Mouse (Mus musculus) stomach, embryonic 14.5 days (tissue): ENCODE results near the gene Crip3. TPM values are rescaled to one million over a fixed set of nuclear protein-coding genes. Genes with fewer than 3 reads are reported as not detected.
A peak's percentile ranks its signal among the peaks of the same experiment; 100 is the strongest.

Experiments used
- ATAC-seq: fragments of 200-750 bp; cut with Nextera tagmentation; 2 replicates; pipeline ENCODE4 v1.8.0; 2017; ENCODE audit warnings: low read depth, moderate TSS enrichment; ENCODE audit not compliant: insufficient number of reproducible peaks, insufficient read depth, low FRiP score
- H3K27ac ChIP-seq: fragments of 300-500 bp; sonication (generic); 2 replicates; pipeline ENCODE4 v1.5.1; 2014; ENCODE audit warnings: mild to moderate bottlenecking, low read length, moderate library complexity, mixed read lengths
- H3K27me3 ChIP-seq: fragments of 300-500 bp; sonication (generic); 2 replicates; pipeline ENCODE4 v1.6.1; 2014; ENCODE audit warnings: low read length, control low read depth, mixed read lengths; ENCODE audit not compliant: control insufficient read depth, insufficient read depth
- H3K36me3 ChIP-seq: fragments of 300-500 bp; sonication (generic); 2 replicates; pipeline ENCODE4 v1.6.1; 2014; ENCODE audit warnings: mild to moderate bottlenecking, control low read depth, low read length, moderate library complexity, mixed read lengths; ENCODE audit not compliant: control insufficient read depth, insufficient read depth
- H3K4me1 ChIP-seq: fragments of 300-500 bp; sonication (generic); 2 replicates; pipeline ENCODE4 v1.6.1; 2014; ENCODE audit warnings: low read length, control low read depth, mixed read lengths; ENCODE audit not compliant: control insufficient read depth, insufficient read depth
- H3K4me2 ChIP-seq: fragments of 300-500 bp; sonication (generic); replicated peaks from 2 replicates; pipeline ENCODE4 v1.6.1; 2014; ENCODE audit warnings: low read depth, low read length, control low read depth
- H3K4me3 ChIP-seq: fragments of 300-500 bp; sonication (generic); 2 replicates; pipeline ENCODE4 v1.5.1; 2014; ENCODE audit warnings: low read depth, low read length, control low read depth
- H3K9ac ChIP-seq: fragments of 300-500 bp; sonication (generic); replicated peaks from 2 replicates; pipeline ENCODE4 v1.6.1; 2014; ENCODE audit warnings: low read depth, mild to moderate bottlenecking, control low read depth, low read length, moderate library complexity, mixed read lengths
- H3K9me3 ChIP-seq: fragments of 300-500 bp; sonication (generic); 2 replicates; pipeline ENCODE4 v1.6.1; 2016; ENCODE audit warnings: low read depth, low read length, control low read depth; ENCODE audit not compliant: control insufficient read depth
- WGBS: fragments of 180-500 bp; shearing (Covaris S2); extraction: QIAGEN DNeasy Blood & Tissue Kit; methylation state at CpG from one replicate; pipeline ENCODE4 v1.1.7; 2014; 5-methylcytosine and 5-hydroxymethylcytosine counted together
- polyA plus RNA-seq: library from polyadenylated mRNA; unstranded; fragments of >200 nt; fragmentation: Nextera tagmentation; extraction: Ambion mirVana; gene quantifications from 2 replicates; pipeline ENCODE4 v1.2.1, GENCODE M21; 2014

The Crip3 gene
- polyA plus RNA-seq, 1 experiment from 2014 or later, result 1.3 TPM

DNA sequence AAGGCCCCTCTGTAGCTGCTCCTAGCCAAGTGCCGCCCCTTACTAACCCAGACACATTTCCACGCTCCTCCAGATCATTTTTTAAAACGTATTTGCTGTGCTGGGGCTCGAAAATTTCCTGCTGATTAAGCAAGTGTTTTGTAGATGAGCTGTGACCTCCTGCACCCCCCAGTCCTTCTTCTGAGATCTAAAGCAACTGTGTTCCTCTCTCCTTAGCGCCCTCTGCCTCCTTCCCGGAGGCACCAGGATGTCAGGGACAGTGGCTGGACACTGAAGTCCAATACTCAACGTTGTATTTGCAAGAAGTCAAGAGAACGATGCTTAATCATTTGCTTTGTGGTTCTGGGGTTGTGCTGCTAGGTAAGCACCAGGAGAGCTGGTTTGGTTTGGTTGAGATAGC is 32.6 kb downstream of the Crip3 start:
- Histone ChIP-seq H3K4me1 (peaks cover 6% of the 10 kb centered on the region), H3K27me3 (peaks cover 21% of the 10 kb centered on the region)

DNA sequence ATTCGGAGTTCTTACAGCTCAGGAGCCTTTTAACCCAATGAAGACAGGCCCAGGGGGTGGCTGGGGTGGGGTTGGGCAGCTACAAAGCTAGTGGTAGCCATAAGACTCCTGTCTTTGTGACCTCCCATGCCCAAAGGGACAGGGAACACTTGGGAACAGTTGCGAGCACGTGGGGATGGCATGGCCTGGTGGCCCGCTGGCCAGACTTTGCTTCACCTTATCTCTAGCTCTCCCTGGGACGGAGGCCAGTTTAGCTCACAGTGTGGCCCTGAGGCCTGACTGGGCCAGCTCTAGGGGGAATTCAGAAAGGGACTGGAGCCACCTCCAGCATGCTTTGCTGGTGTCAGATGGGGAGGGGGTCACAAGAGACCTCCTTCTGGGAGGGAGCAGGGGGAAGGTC is 33.5 kb downstream of the Crip3 start:
- peaks cover 6% of the 10 kb centered on the region for H3K4me1 ChIP-seq
- no peak overlapping the region for H3K4me3 ChIP-seq
- no peak; the same call in 1 of the 2 replicates for ATAC-seq
- no peak overlapping the region for H3K27ac ChIP-seq
- no peak overlapping the region for H3K9ac ChIP-seq
- H3K4me2 ChIP-seq, result no peak overlapping the region
- H3K36me3 ChIP-seq, result no peaks in the 10 kb centered on the region
- WGBS, result 76% methylated on average over 5 of the region's 5 CpGs
- H3K27me3 ChIP-seq, result peaks cover 21% of the 10 kb centered on the region; the same call in 1 of the 2 replicates
- no peaks in the 10 kb centered on the region for H3K9me3 ChIP-seq

More for the DNA sequence above, 32.6 kb downstream of the Crip3 start:
- ATAC-seq, result no peak
- WGBS, result 8% methylated on average over 8 of the region's 8 CpGs
- Histone ChIP-seq H3K9me3 (no peaks in the 10 kb centered on the region), H3K4me3 (peak overlapping the region; percentile 30), H3K9ac (no peak overlapping the region), H3K36me3 (no peaks in the 10 kb centered on the region), H3K4me2 (peak overlapping the region; percentile 57), H3K27ac (no peak overlapping the region)

DNA sequence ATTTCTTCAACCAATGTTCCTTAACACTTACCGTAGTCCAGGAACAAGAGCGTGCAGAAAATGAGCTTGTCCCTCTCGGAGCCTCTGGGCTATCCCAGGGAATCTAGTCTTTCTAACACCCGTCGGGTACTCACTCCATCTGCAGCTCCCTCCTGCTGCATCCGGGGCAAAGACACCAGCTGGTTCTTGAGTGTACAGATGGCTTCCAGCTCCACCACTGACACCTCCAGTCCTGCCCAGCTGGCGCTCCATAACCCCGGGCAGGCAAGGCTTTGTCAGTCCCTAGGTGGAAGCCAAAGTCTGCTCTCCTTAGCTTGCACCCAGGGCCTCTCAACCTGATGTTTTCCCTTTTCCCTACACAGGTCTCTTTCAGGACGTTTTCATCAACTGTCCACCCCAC is 39.1 kb downstream of the Crip3 start:
- Histone ChIP-seq H3K9me3 (no peaks in the 10 kb centered on the region), H3K4me1 (no peaks in the 10 kb centered on the region), H3K4me3 (no peak overlapping the region), H3K27ac (no peak overlapping the region), H3K4me2 (no peak overlapping the region), H3K36me3 (no peaks in the 10 kb centered on the region), H3K9ac (no peak overlapping the region), H3K27me3 (no peaks in the 10 kb centered on the region)
- no peak for ATAC-seq
- WGBS, result 62% methylated on average over 9 of the region's 9 CpGs

DNA sequence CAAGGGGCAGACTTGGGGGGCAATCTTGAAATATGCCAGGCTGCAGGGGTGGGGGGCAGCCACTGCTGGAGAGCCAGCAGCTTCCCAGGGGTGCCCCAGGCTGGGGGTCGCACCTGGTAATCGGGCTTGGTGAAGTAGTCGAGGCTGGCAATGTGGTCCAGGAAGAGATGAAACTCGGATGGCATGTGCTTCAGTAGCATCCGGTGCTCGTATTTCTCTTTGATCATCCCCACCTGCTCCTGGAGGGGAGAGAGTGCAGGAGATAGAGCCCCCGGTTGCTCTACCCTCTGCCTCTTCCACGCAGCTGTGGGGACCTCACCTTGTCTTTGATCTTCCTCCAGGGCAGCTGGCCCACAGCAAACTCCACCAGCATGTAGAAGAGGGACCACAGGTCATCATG is 47.9 kb downstream of the Crip3 start:
- 72% methylated on average over 8 of the region's 8 CpGs for WGBS
- Histone ChIP-seq H3K27ac (no peak overlapping the region), H3K9me3 (no peaks in the 10 kb centered on the region), H3K4me3 (no peak overlapping the region), H3K4me2 (no peak overlapping the region), H3K4me1 (no peaks in the 10 kb centered on the region), H3K27me3 (peaks cover 4% of the 10 kb centered on the region; the same call in 1 of the 2 replicates), H3K36me3 (no peaks in the 10 kb centered on the region), H3K9ac (no peak overlapping the region)
- ATAC-seq, result no peak

DNA sequence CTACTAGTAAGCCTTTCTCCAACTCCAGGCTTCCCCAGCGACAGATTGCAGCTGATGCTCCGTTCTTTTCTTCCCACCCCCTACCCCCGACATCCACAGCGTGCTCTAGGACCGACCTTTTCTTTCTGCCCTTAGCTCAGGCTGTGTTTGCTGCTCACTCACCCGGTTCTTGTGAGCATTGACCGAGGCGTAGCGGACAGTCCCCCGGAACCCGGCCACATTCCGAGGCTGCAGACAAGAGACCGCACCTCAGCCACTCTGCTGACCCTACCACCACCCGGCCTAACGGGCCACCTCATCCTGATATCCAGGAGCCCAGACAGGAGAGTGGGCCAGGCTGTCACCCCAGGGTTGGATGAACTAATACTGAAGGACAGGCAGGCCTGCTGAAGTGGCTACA is 48.6 kb downstream of the Crip3 start:
- Histone ChIP-seq H3K4me3 (no peak overlapping the region), H3K27ac (no peak overlapping the region), H3K36me3 (no peaks in the 10 kb centered on the region), H3K4me2 (no peak overlapping the region), H3K27me3 (peaks cover 4% of the 10 kb centered on the region; the same call in 1 of the 2 replicates), H3K4me1 (no peaks in the 10 kb centered on the region), H3K9me3 (no peaks in the 10 kb centered on the region), H3K9ac (no peak overlapping the region)
- no peak for ATAC-seq
- 83% methylated on average over 15 of the region's 15 CpGs for WGBS

Other genes starting within 250 kb of the Crip3 start
- 14.3 and 14.7 TPM in 2 replicates for gene Polh, start 226.3 kb upstream of the Crip3 start, polyA plus RNA-seq
- gene Xpo5, start 226.1 kb upstream of the Crip3 start, polyA plus RNA-seq, result 47.9 and 48.4 TPM in 2 replicates
- 86.8 and 87.9 TPM in 2 replicates for gene Polr1c, start 180.9 kb upstream of the Crip3 start, polyA plus RNA-seq
- 104 and 106 TPM in 2 replicates for gene Yipf3, start 180.8 kb upstream of the Crip3 start, polyA plus RNA-seq
- gene Lrrc73, start 175.4 kb upstream of the Crip3 start, polyA plus RNA-seq, result 0.55 and 0.85 TPM in 2 replicates
- 46.4 and 48.8 TPM in 2 replicates for gene Tjap1, start 145.9 kb upstream of the Crip3 start, polyA plus RNA-seq
- gene Dlk2, start 131.5 kb upstream of the Crip3 start, polyA plus RNA-seq, result 2.8 and 3.9 TPM in 2 replicates
- gene Abcc10, start 100.6 kb upstream of the Crip3 start, polyA plus RNA-seq, result 4.6 and 4.9 TPM in 2 replicates
- gene Zfp318, start 45.2 kb upstream of the Crip3 start, polyA plus RNA-seq, result 12.7 and 16.5 TPM in 2 replicates
- not detected in 2 replicates for gene Slc22a7, start 9.5 kb downstream of the Crip3 start, polyA plus RNA-seq
- 0.25 and 0.27 TPM in 2 replicates for gene Ttbk1, start 58.7 kb downstream of the Crip3 start, polyA plus RNA-seq
- 56.3 and 65.5 TPM in 2 replicates for gene Dnph1, start 67.8 kb downstream of the Crip3 start, polyA plus RNA-seq
- gene Cul9, start 117.5 kb downstream of the Crip3 start, polyA plus RNA-seq, result 3.6 and 5.6 TPM in 2 replicates
- 12.2 and 15.7 TPM in 2 replicates for gene Srf, start 127.2 kb downstream of the Crip3 start, polyA plus RNA-seq
- 37.6 and 45.2 TPM in 2 replicates for gene Ptk7, start 200.6 kb downstream of the Crip3 start, polyA plus RNA-seq
- 31.0 and 32.3 TPM in 2 replicates for gene Klc4, start 217.1 kb downstream of the Crip3 start, polyA plus RNA-seq
- gene Mrpl2, start 217.3 kb downstream of the Crip3 start, polyA plus RNA-seq, result 99.2 and 104 TPM in 2 replicates
- 45.9 and 47.2 TPM in 2 replicates for gene Cul7, start 221.4 kb downstream of the Crip3 start, polyA plus RNA-seq
- gene Rrp36, start 245.4 kb downstream of the Crip3 start, polyA plus RNA-seq, result 52.3 and 53.5 TPM in 2 replicates
- 152 and 162 TPM in 2 replicates for gene Mea1, start 249.9 kb downstream of the Crip3 start, polyA plus RNA-seq